Mouse (Mus musculus) ES-Bruce4 (cell line): ENCODE data around the gene March9. TPM values are rescaled to one million over a fixed set of nuclear protein-coding genes. Genes with fewer than 3 reads are reported as not detected.

Source experiments
- H3K27ac ChIP-seq: 2 replicates; pipeline ENCODE4 v1.5.1; 2012; ENCODE audit warnings: low read length, inconsistent platforms; ENCODE audit not compliant: insufficient read depth
- H3K27me3 ChIP-seq: 2 replicates; pipeline ENCODE4 v1.6.1; 2012; ENCODE audit warnings: mild to moderate bottlenecking, low read length, inconsistent platforms; ENCODE audit not compliant: control insufficient read depth, poor library complexity, insufficient read depth, severe bottlenecking
- H3K36me3 ChIP-seq: 2 replicates; pipeline ENCODE4 v1.6.1; 2012; ENCODE audit warnings: inconsistent platforms, mild to moderate bottlenecking, low read length, moderate library complexity; ENCODE audit not compliant: control insufficient read depth, poor library complexity, insufficient read depth, severe bottlenecking
- H3K4me1 ChIP-seq: one replicate; pipeline ENCODE4 v1.8.1; 2011; ENCODE audit warnings: low read length; ENCODE audit not compliant: control insufficient read depth, insufficient read depth
- H3K4me3 ChIP-seq: 2 replicates; pipeline ENCODE4 v1.5.1; 2011; ENCODE audit warnings: low read depth, mild to moderate bottlenecking, low read length
- H3K9ac ChIP-seq: 2 replicates; pipeline ENCODE4 v1.6.1; 2012; ENCODE audit warnings: low read depth, mild to moderate bottlenecking, inconsistent platforms; ENCODE audit not compliant: poor library complexity, severe bottlenecking
- H3K9me3 ChIP-seq: replicated peaks from 2 replicates; pipeline ENCODE4 v1.6.1; 2012; ENCODE audit warnings: mild to moderate bottlenecking, low read length, inconsistent platforms; ENCODE audit not compliant: control insufficient read depth, poor library complexity, insufficient read depth, severe bottlenecking
- CTCF ChIP-seq: IDR thresholded peaks from one replicate; pipeline ENCODE4 v1.8.1; 2011; ENCODE audit warnings: low read depth, low read length
- EP300 ChIP-seq: IDR thresholded peaks from 2 replicates; pipeline ENCODE4 v1.6.1; 2011; ENCODE audit warnings: low read depth, low read length; ENCODE audit not compliant: insufficient read depth
- POLR2A ChIP-seq: IDR thresholded peaks from one replicate; pipeline ENCODE4 v1.8.1; 2011; ENCODE audit warnings: low read length; ENCODE audit not compliant: insufficient read depth
- polyA plus RNA-seq: library from polyadenylated mRNA; stranded (reverse); fragments of >200 nt; gene quantifications from 2 replicates; pipeline ENCODE4 v1.2.4, GENCODE M21; 2011; ENCODE audit warnings: low read depth; ENCODE audit not compliant: missing spikeins, insufficient read depth, insufficient read length

The March9 gene
- 8.8 and 9.5 TPM in 2 replicates for polyA plus RNA-seq

DNA sequence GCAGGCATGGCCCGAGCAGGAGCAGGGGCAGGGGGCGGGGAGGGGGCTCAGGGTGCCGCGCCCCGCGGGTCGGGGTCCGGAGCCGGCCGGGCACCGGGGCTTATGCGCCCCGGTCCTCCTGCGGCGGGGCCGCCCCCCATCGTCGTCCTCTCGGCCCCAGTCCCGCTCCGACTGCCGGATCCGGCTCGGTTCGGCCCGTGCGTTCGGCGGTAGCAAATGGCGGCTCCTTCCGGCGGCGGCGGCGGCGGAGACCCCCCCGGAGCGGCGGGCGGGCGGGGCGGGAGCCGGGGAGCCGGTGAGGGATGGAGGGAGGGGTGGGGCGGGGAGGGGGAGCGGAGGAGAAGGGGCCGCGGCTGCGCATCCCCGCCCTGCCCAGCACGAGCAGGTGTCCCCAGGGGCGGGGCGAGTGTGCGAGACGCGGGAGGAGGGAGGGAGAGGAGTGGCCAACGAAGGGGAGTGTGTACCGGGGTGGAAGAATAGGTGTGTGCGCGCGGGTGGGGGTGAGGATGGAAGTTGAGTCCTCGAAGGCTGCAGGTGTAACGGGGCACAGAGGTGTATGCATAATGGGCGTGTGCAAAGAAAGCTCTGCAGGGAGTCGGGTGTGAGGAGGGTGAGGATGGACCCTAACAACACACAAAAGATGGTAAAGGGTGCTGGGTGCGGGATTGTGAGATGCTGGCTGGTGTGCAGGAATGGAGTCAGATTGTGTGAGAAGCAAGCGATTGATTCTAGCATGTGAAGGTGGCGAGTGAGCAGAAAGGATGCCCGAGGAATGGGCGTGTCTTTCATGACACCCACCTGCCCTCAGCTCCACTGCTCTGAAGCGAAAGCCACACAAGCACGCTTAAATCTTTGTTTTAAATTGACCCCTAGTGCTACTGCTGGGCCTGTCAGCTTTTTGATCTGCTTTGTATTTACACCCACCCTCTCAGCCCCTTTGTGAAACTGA is at the start of gene March9:
Gene March9 (minus strand): TSS at position 217 of the 949 bp plus-strand sequence.
- Histone ChIP-seq H3K9ac (peak within 1 kb of the TSS; percentile 90), H3K36me3 (peaks cover 12% of the 10 kb centered on the region), H3K27ac (0 out of 2 replicates have a peak within 1 kb of the TSS, but pooled peaks have one; percentile 3), H3K9me3 (no peaks in the 10 kb centered on the region), H3K4me1 (peaks cover 2% of the 10 kb centered on the region), H3K27me3 (no peaks in the 10 kb centered on the region), H3K4me3 (peak within 1 kb of the TSS; percentile 64)
- TF ChIP-seq POLR2A (no peak), CTCF (no peak), EP300 (0 out of 2 replicates have a peak, but pooled peaks have one; percentile 6)

DNA sequence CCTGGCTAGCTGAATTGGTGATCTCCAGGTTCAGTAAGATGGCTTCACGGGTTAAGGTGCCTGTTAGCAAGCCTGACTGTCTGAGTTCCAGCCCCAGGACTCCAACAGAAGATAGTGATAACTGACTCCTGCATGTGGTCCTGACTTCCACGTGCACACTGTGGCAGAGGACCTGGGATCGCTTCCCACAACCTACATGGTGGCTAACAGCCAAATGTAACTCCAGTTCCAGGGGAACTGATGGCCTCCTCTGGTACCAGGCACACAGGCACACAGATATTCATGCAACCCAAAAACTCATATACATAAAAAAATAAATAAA is 48.2 kb upstream of the March9 start:
- Histone ChIP-seq H3K9ac (no peak overlapping the region), H3K27me3 (no peaks in the 10 kb centered on the region), H3K9me3 (no peaks in the 10 kb centered on the region), H3K36me3 (no peaks in the 10 kb centered on the region), H3K4me1 (no peaks in the 10 kb centered on the region), H3K27ac (no peak overlapping the region), H3K4me3 (no peak overlapping the region)
- no peak for TF ChIP-seq POLR2A
- no peak for TF ChIP-seq CTCF
- TF ChIP-seq EP300 = no peak

DNA sequence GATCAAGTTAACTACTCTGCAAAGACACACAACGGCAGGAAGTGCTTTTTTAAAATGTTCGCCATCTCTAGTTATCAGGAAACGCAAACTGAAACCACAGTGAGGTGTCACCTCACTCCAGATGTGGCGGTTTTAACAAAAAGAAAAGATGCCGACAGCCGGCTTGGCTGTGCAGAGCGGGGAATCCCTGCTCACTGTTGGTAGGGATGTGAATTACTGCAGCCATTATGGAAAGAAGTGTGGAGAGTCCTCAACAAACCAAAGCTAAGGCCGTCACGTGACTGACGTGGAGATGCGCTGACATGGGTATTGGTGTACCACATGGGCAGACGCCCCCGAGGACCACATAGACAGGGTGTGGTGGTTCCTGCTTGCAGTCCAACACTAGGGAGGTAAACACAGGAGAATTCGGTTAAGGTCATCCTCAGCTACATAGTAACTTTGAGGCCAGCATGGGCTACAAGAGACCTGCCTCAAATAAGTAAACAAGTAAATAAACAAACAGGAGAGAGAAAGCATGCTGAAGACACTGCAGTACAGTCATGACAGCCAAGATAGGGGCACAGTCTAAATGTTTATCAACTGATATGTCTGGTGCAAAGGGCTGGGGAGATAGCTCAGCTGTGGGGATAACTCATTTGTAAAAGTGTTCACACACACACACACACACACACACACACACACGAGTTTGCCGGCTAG is 47.7 kb upstream of the March9 start:
- Histone ChIP-seq H3K27me3 (no peaks in the 10 kb centered on the region), H3K27ac (no peak overlapping the region), H3K9me3 (no peaks in the 10 kb centered on the region), H3K4me3 (no peak overlapping the region), H3K36me3 (no peaks in the 10 kb centered on the region), H3K9ac (no peak overlapping the region), H3K4me1 (no peaks in the 10 kb centered on the region)
- TF ChIP-seq CTCF (no peak), EP300 (no peak), POLR2A (no peak)

DNA sequence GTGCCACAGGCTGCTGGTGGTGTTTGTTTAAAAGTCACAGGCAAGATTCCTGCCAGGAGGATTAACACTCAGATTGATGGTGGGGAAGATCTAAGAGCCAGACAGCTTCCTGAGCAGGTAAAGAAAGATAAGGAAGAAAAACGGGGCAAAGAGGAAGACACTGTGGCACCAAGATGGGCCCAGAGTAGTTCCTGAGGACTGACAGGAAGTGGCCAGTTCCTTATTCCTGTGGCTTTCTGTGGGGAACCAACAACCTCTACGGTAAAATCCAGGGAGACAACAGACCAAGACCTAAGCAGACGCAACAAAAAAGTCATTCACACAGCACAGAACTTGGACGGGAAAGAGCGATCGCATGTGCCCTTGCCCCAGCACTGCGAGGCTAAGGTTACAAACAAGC is 43.6 kb upstream of the March9 start:
- no peak for TF ChIP-seq POLR2A
- TF ChIP-seq EP300 = no peak
- TF ChIP-seq CTCF = no peak
- H3K9me3 ChIP-seq = no peaks in the 10 kb centered on the region
- H3K27ac ChIP-seq = no peak overlapping the region
- no peak overlapping the region for H3K9ac ChIP-seq
- H3K4me1 ChIP-seq = no peaks in the 10 kb centered on the region
- H3K4me3 ChIP-seq = no peak overlapping the region
- no peaks in the 10 kb centered on the region for H3K27me3 ChIP-seq
- H3K36me3 ChIP-seq = no peaks in the 10 kb centered on the region

DNA sequence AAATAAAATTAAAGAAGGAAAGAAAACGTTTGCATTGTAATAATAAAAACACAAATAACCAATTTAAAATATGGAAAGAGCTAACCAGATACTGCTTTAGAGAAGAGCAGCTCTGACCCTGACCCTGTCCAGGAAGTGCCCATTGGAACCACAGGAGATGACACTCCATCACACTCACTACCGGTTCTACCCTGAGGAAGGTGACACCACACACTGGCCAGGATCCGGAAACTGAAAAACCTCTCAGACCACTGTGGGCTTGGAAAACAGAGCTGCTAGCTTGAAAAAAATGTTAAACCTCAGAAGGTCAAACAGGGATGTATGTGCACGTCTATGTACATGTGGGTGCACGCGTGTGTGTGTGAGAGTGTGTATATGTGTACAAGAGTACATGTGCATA is 41.2 kb upstream of the March9 start:
- Histone ChIP-seq H3K4me3 (no peak overlapping the region), H3K4me1 (no peaks in the 10 kb centered on the region), H3K27ac (no peak overlapping the region), H3K36me3 (no peaks in the 10 kb centered on the region), H3K9ac (no peak overlapping the region), H3K9me3 (no peaks in the 10 kb centered on the region), H3K27me3 (no peaks in the 10 kb centered on the region)
- no peak for TF ChIP-seq EP300
- TF ChIP-seq POLR2A = no peak
- no peak for TF ChIP-seq CTCF

DNA sequence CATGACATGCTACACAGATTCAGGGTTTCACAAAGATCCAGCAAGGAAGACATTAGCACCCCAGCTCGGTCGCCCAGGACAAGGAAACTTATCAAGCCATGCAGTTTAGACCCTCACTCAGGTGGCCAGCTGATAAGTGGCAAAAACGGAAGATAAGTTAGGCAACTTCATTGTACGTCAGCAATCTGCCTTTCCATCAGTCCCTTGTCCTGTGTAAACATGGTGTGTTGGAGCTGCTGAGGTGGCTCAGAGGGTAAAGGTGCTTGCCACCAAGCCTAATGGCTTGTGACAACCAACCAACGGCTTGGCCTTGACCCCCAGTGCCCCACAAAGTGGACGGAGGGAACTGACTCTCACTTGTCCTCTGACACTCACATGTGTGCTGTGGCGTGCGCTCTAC is 40.4 kb upstream of the March9 start:
- Histone ChIP-seq H3K4me1 (no peaks in the 10 kb centered on the region), H3K36me3 (no peaks in the 10 kb centered on the region), H3K9me3 (no peaks in the 10 kb centered on the region), H3K9ac (no peak overlapping the region), H3K27me3 (no peaks in the 10 kb centered on the region), H3K4me3 (no peak overlapping the region), H3K27ac (no peak overlapping the region)
- TF ChIP-seq CTCF = no peak
- no peak for TF ChIP-seq EP300
